Mouse (Mus musculus) brown adipose tissue, adult 24 weeks (tissue): ENCODE results near the gene Gabbr2. TPM values are rescaled to one million over a fixed set of nuclear protein-coding genes. Genes with fewer than 3 reads are reported as not detected.

Experiments used
- H3K27ac ChIP-seq: fragments of 200-500 bp; replicated peaks from 2 replicates; pipeline ENCODE4 v1.5.1; 2012; ENCODE audit warnings: low read depth, mild to moderate bottlenecking, low read length
- H3K4me1 ChIP-seq: fragments of 200-500 bp; 2 replicates; pipeline ENCODE4 v1.6.1; 2012; ENCODE audit warnings: low read length, mixed read lengths; ENCODE audit not compliant: control insufficient read depth, insufficient read depth, insufficient read length
- H3K4me3 ChIP-seq: fragments of 200-500 bp; 2 replicates; pipeline ENCODE4 v1.5.1; 2012; ENCODE audit warnings: low read depth, mild to moderate bottlenecking, low read length, moderate library complexity; ENCODE audit not compliant: insufficient read depth
- polyA plus RNA-seq: library from polyadenylated mRNA; stranded (reverse); fragments of >200 nt; gene quantifications from 2 replicates; pipeline ENCODE4 v1.2.4, GENCODE M21; 2012; ENCODE audit not compliant: missing spikeins, insufficient read depth, insufficient read length

The Gabbr2 gene
- polyA plus RNA-seq, 1 experiment: not detected

DNA sequence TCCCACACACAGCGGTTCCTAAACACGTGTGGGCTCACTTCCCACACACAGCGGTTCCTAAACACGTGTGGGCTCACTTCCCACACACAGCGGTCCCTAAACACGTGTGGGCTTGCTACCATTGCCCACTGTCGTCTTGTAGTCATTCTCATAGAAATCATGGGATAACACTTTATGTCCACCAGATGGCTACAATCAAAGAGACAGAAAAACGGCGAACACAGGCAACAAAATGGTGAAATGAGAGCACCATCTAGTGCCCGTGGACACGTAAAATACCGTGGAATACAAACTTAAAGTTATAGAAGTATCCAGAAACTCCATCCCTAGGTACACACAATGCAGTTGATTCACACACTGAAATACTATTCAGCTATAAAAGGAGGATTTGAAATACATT, 285.9 kb downstream of the Gabbr2 start:
- Histone ChIP-seq H3K27ac (no peak overlapping the region), H3K4me1 (no peaks in the 10 kb centered on the region), H3K4me3 (no peak overlapping the region)

DNA sequence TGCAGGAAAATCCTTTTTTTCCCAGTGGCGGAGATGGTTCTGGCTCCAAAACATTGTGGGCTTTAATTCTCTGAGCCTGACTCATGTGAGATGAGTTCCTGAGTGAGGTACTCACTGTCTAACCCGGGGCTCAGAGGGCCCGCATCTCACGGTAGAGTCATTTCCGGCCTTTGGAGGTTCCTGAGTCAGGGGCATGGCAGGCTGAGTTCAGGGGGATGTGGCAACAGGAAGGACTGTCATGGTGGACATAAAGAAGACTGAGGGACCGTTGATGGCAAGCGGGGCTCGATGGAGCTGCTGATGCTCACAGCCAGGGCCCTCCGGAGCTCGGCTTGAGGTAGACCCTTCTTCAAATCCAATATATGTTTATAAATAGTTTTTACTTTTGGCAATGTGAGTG, 288.5 kb downstream of the Gabbr2 start:
- no peak overlapping the region for H3K4me3 ChIP-seq
- no peaks in the 10 kb centered on the region for H3K4me1 ChIP-seq
- no peak overlapping the region for H3K27ac ChIP-seq

DNA sequence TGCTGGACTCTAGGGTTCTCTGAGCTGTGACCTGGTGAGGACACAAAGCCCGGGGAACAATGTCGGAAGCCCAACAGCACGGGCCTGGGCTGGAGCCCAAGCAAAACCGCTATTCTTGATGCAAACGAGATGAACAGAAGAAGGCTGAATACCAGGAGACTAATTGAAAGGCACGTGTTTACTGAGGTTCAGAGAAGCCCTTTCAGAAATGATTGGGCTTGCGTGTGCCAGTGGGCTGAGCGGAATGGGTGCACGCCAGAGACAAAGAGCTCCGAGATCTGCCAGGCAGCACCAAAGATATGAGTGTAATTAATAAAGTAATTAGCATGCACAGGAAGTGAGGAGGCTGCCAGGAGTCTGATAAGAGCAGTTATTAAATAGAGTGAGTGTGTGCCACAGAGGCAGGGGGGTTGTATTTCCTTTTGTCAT, 291.4 kb downstream of the Gabbr2 start:
- no peaks in the 10 kb centered on the region for H3K4me1 ChIP-seq
- no peak overlapping the region for H3K27ac ChIP-seq
- no peak overlapping the region for H3K4me3 ChIP-seq

DNA sequence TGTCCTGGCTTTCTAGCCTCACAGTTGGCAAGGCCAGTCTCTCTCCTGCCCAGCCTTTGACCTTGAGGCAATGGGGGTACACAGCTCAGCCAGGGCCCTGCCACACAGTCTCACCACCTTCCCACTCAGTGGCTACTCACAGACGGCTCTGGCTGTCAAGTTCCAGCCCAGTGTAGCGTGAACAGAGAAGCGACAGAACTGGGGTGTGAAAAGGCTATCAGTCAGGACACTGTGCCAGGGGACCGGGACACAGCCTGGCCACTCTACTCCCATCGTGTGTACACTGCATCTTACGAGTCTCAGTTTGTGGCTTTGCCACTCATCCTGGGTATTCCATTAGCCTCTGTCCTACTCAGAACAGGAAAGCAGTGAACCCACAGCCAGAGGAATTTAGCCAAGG, 295.2 kb downstream of the Gabbr2 start:
- Histone ChIP-seq H3K4me3 (no peak overlapping the region), H3K4me1 (no peaks in the 10 kb centered on the region), H3K27ac (no peak overlapping the region)

DNA sequence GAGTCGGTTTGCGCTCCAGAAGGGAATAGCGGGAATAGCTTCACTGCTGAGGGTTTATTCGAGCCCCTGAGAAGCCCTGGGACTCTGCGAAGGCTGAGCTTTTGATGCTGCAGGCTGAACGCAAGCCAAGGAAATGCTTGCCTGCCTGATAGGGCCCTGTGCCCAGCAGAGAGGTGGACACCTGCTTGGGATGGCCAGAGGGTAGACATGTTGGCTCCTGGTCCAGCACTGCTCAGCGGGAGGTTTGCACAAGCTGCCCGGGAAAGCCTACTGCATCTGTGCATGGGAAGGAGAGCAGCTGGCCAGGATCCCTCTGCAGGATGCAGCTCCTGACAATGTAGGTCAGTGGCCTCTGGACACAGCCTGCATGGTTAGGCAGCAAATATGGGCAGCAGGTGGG, 301.1 kb downstream of the Gabbr2 start:
- H3K4me3 ChIP-seq: no peak overlapping the region
- H3K4me1 ChIP-seq: no peaks in the 10 kb centered on the region
- H3K27ac ChIP-seq: no peak overlapping the region

DNA sequence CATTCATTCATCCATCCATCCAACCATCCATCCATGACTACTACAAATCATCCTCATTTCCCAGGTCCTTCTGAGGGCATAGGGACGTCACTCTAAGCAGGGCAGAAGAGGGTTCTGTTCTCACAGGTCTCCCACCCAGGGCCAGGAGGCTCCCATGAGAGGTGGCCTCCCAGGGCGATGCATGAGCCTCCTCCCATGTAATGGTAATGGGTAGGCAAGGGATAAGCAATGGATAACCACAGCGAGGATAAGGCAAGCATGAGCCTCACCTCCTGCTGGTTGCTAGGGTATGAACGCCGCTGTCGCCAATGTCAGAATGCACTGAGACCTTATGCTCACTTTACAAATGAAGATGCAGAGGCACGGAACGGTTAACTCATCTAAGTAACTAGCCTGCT, 301.7 kb downstream of the Gabbr2 start:
- no peak overlapping the region for H3K27ac ChIP-seq
- no peaks in the 10 kb centered on the region for H3K4me1 ChIP-seq
- H3K4me3 ChIP-seq: no peak overlapping the region

DNA sequence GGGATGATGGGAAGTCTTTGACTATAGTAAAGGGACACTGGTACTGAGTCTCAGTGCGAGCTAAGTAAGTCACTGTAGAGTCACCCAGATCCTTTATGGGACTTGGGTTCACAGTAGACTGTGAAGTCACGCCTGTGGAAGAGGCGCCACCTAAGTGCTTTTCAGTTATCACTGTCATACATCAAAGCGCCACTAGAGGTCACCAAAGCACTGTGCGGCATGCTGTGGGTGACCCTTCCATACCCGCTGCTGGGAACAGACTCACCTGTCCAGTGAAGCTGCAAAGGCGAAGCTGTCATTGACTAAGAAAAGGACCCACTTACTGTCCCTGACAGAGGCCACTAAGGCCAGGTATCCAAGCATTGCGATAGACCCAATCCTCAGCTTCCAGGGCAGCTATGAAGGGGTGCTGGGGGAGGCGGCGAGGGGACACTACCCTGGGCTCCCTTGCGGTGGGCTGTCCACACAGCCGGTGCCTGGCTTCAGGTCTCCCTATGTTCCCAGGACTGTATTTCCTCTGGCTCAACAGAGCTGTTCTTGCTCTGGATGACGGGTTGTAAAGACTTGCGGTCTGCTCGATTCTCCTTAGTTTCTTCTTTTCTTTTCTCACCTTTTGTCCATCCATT, 302.2 kb downstream of the Gabbr2 start:
- Histone ChIP-seq H3K4me3 (no peak overlapping the region), H3K4me1 (no peaks in the 10 kb centered on the region), H3K27ac (no peak overlapping the region)

DNA sequence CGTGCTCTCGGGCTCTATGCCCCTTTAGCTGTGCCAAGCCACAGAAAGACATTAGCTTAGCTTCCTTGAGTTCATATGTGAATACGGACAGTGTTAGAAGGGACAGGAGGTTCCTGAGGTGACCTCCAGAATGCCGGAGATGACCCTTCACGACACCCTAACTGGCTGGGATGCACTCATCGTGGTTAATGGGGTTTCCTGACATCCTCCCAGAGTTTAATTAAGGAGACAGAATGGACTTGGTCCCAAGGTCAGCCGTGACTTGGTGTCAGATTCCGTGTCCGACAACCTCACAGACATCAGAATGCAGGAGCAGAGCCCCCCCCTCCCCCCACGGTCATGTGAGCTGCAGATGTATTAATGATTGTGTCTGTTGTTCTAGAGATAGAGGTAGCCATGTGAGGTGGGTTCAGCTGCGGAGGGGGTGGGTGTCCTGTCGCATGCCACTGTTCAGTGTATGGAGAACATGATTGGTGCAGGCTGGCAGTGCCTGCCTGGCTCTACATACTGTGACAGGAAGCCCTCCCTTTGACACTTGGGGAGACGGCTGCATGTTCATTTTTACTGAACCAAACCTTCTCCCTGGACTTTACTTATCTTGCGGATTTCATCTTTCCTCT, 303.4 kb downstream of the Gabbr2 start:
- H3K4me1 ChIP-seq: no peaks in the 10 kb centered on the region
- no peak overlapping the region for H3K27ac ChIP-seq
- no peak overlapping the region for H3K4me3 ChIP-seq

DNA sequence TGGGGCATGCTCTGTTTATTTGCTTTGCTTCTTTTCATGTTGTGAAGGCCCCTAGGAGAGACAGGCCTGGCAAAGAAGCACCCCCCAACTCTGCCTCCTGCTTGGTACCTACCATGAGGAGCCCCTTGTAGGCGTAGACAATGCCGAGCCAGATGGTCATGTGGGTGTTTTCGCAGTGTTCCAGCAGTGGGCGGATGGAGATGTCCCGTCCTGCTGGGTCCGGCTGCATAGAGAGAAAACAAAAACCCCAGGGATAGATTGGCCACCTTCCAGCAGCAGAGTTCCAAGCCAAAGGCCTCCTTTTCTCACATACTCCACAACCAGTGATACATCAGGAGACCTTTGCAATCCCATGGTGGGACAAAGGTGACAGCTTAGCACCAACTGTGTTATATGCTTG, 307.5 kb downstream of the Gabbr2 start:
- Histone ChIP-seq H3K27ac (no peak overlapping the region), H3K4me3 (no peak overlapping the region), H3K4me1 (no peaks in the 10 kb centered on the region)

DNA sequence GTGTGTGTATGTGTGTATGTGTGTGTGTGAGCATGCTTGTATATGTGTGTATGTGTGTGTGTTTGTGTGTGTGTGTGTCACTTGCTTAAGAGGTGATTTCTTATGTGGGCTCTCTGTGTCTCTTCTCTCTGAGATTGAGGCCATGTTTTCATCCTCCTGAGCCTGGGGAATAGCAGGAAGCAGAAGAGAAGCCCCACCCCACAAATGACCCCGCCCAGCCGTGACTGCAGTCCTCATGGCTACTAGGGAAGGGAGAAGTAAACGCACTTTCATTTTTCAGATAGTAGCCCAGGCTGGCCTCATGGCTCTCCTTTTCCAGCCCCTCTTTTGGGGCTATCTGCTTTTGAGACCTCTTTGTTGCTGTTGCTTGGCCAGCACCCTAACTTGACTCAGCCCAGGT, 315.0 kb downstream of the Gabbr2 start:
- H3K4me3 ChIP-seq: no peak overlapping the region
- no peaks in the 10 kb centered on the region for H3K4me1 ChIP-seq
- no peak overlapping the region for H3K27ac ChIP-seq

DNA sequence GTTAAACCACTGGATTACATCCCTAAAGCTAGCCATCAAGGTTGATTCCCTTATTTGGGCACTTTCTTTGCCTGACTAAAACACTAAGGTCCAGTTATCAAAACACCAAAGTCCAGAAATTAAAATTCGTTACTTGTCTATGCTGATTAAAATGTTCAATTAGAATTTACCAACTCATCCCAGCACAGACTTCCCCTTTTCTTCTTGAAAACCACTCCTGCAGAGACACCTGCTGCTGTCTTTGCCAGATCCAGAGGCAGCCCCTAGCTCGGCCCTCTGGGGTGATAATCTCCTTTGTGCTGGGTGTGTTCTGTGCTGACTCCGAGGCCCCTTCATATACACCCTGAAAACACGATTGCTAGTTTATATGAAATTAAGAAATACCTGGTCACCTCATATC, 315.7 kb downstream of the Gabbr2 start:
- no peak overlapping the region for H3K4me3 ChIP-seq
- no peak overlapping the region for H3K27ac ChIP-seq
- no peaks in the 10 kb centered on the region for H3K4me1 ChIP-seq

DNA sequence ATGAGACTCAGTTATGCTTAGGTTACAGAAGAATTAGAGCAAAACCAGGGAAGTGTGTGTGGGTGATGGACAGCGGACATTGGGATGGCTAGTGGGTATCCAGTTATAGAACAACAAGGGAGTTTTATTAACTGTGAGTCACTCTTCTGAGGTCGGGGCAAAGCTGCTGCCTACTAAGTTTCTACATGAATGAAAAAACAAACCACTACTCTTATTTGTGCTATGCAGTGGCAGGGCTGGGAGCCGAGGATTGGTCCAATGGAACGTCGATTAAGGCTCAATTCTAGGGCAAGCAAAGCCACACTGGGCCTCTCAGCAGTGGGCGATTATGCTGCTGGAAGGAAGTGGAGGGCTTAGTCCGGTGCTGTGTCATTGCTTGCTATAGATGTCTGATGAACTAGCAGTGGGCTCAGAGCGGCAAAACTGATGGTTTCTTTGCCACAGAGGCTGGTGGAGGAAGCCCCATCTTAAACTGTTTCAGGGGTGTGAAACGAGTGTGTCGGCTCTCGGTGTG, 316.3 kb downstream of the Gabbr2 start:
- H3K4me3 ChIP-seq: no peak overlapping the region
- H3K4me1 ChIP-seq: no peaks in the 10 kb centered on the region
- no peak overlapping the region for H3K27ac ChIP-seq

DNA sequence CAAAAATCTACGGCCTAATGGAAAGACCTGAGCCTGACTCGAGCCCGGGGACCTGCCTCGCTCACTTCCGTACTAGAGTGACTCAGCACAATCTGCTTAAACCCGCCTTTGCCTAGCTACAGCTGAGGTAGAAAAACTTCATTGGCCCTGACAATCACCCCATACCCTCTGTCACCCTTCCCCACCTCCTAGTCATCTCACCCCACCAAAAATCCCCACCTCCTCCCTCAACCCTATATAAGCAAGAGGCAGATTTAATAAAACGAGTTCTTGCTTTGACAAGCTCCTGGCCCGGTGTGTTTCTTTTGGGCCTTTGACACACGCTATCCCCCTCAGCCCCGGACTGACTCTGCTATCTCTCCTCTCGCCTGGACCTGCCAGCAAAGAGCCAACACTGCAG, 323.1 kb downstream of the Gabbr2 start:
- H3K4me1 ChIP-seq: no peaks in the 10 kb centered on the region; the same call in 1 of the 2 replicates
- H3K4me3 ChIP-seq: no peak overlapping the region
- no peak overlapping the region for H3K27ac ChIP-seq

DNA sequence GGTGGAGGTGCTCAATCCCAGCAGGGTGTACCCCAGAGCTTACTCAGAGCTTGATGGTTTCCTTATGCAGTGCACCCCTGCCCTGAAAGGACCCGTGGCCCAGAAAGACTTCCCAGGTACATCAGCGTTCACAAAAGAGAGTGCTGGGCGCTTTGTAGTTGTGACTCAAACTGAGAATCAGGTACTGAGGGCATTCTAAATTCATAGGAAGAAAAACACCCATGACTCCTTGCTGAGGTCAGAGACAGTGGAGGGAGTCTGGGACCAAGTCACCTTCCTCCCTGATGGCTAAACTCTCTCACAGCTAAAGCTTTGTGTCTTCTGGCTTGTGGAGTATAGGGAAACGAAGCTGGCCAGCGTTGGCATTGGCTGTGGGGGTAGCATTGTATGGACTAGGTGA, 325.3 kb downstream of the Gabbr2 start:
- no peaks in the 10 kb centered on the region; the same call in 1 of the 2 replicates for H3K4me1 ChIP-seq
- H3K27ac ChIP-seq: no peak overlapping the region
- H3K4me3 ChIP-seq: no peak overlapping the region

DNA sequence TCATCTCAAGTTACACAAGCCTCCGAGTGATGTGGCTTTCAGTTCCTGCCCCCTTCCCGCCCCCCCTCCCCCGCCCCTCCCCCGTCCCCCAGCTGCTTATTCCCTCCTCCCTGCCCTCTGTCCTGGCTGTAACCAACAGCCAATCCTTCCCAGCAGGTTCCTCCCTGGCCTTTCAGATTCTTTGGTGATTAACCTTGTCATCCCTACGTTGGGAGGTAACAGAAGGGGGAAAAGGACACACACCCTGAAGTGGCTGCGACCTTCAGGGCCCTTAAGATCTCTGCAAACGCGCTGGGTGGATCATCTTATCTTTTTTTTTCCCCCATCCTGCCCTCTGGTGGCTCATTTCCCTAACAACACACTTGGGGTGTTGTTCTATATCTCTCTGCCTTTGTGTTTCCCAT, 326.3 kb downstream of the Gabbr2 start:
- Histone ChIP-seq H3K27ac (no peak overlapping the region), H3K4me3 (no peak overlapping the region), H3K4me1 (no peaks in the 10 kb centered on the region; the same call in 1 of the 2 replicates)
